In genomic region chr1:59725661-59726060, GRCm38 (mm10) we compare ENCODE assay signal across 13 mouse cellular contexts. TPM values are rescaled to one million over a fixed set of nuclear protein-coding genes. Genes with fewer than 3 reads are reported as not detected.
DNase-seq lines count a peak whose midpoint lies in the region; ATAC-seq and TF ChIP-seq lines count a peak whose summit lies in the region.
"Had no signal": no experiment of that assay in that cellular context is flagged by ENCODE, and none has a peak within 500 bp of the region (broad histone marks: within the 10 kb centered on the region; RNA-seq: fewer than 3 reads in every experiment).

No protein-coding gene starts in this region.

- H3K9ac ChIP-seq in hindbrain, postnatal 0 days (replicated peaks; ENCODE audit: low read length) = no peak overlapping the region
- H3K9ac ChIP-seq in hindbrain, embryonic 13.5 days = no peak overlapping the region
- H3K9ac ChIP-seq in midbrain, postnatal 0 days (replicated peaks; ENCODE audit: low read length, poor library complexity, severe bottlenecking) = no peak overlapping the region
- H3K9ac ChIP-seq in midbrain, embryonic 13.5 days (replicated peaks) = no peak overlapping the region
- H3K9ac ChIP-seq: hindbrain, embryonic 15.5 days; limb, embryonic 12.5 days had no signal

- H3K4me3 ChIP-seq in hindbrain, postnatal 0 days (ENCODE audit: low read length) = no peak overlapping the region
- no peak overlapping the region for H3K4me3 ChIP-seq in hindbrain, embryonic 13.5 days
- no peak overlapping the region for H3K4me3 ChIP-seq in midbrain, postnatal 0 days (ENCODE audit: low read depth, low read length)
- no peak overlapping the region for H3K4me3 ChIP-seq in midbrain, embryonic 13.5 days (replicated peaks)
- H3K4me3 ChIP-seq: hindbrain, embryonic 15.5 days; limb, embryonic 12.5 days had no signal

- H3K4me1 ChIP-seq in hindbrain, postnatal 0 days (ENCODE audit: insufficient read depth, low read length) = no peaks in the 10 kb centered on the region
- no peaks in the 10 kb centered on the region for H3K4me1 ChIP-seq in hindbrain, embryonic 13.5 days (replicated peaks)
- H3K4me1 ChIP-seq in midbrain, postnatal 0 days (ENCODE audit: insufficient read depth, low read length) = no peaks in the 10 kb centered on the region
- H3K4me1 ChIP-seq in midbrain, embryonic 13.5 days (replicated peaks) = no peaks in the 10 kb centered on the region
- H3K4me1 ChIP-seq: hindbrain, embryonic 15.5 days; limb, embryonic 12.5 days had no signal

- WGBS in hindbrain, postnatal 0 days = 41% methylated on average over 4 of the region's 4 CpGs
- WGBS in hindbrain, embryonic 13.5 days = 66% methylated on average over 4 of the region's 4 CpGs
- WGBS in midbrain, postnatal 0 days = 46% methylated on average over 4 of the region's 4 CpGs
- WGBS in midbrain, embryonic 13.5 days = 76% methylated on average over 4 of the region's 4 CpGs

- peak overlapping the region; percentile 56; the same call in 1 of the 2 replicates for H3K27ac ChIP-seq in hindbrain, postnatal 0 days
- no peak overlapping the region for H3K27ac ChIP-seq in hindbrain, embryonic 13.5 days
- no peak overlapping the region for H3K27ac ChIP-seq in midbrain, postnatal 0 days (ENCODE audit: low read depth, low read length)
- no peak overlapping the region for H3K27ac ChIP-seq in midbrain, embryonic 13.5 days
- H3K27ac ChIP-seq: hindbrain, embryonic 15.5 days; limb, embryonic 12.5 days; macrophage had no signal

- no peaks in the 10 kb centered on the region for H3K9me3 ChIP-seq in hindbrain, postnatal 0 days (ENCODE audit: low read length)
- H3K9me3 ChIP-seq in hindbrain, embryonic 13.5 days = no peaks in the 10 kb centered on the region
- no peaks in the 10 kb centered on the region for H3K9me3 ChIP-seq in midbrain, postnatal 0 days (ENCODE audit: low read length)
- H3K9me3 ChIP-seq in midbrain, embryonic 13.5 days = no peaks in the 10 kb centered on the region
- H3K9me3 ChIP-seq: G1E; hindbrain, embryonic 15.5 days; limb, embryonic 12.5 days had no signal

- H3K36me3 ChIP-seq in hindbrain, postnatal 0 days (ENCODE audit: insufficient read depth, low read length) = no peaks in the 10 kb centered on the region
- H3K36me3 ChIP-seq in hindbrain, embryonic 13.5 days = peaks cover 9% of the 10 kb centered on the region; the same call in 1 of the 2 replicates
- H3K36me3 ChIP-seq in midbrain, postnatal 0 days (ENCODE audit: insufficient read depth, low read length) = 0 out of 2 replicates have a peak, but pooled peaks cover 2% of the 10 kb centered on the region
- peaks cover 10% of the 10 kb centered on the region for H3K36me3 ChIP-seq in midbrain, embryonic 13.5 days
- H3K36me3 ChIP-seq: hindbrain, embryonic 15.5 days had no signal

- no peak overlapping the region for H3K4me2 ChIP-seq in hindbrain, postnatal 0 days (ENCODE audit: low read depth, low read length)
- no peak overlapping the region for H3K4me2 ChIP-seq in hindbrain, embryonic 13.5 days
- no peak overlapping the region for H3K4me2 ChIP-seq in midbrain, postnatal 0 days (ENCODE audit: low read depth, low read length, poor library complexity, severe bottlenecking)
- no peak overlapping the region for H3K4me2 ChIP-seq in midbrain, embryonic 13.5 days (replicated peaks)
- H3K4me2 ChIP-seq: hindbrain, embryonic 15.5 days; limb, embryonic 12.5 days had no signal

- TF ChIP-seq CTCF in hindbrain, postnatal 0 days (IDR thresholded peaks at IDR 0.05; ENCODE audit: low read depth) = no peak
- TF ChIP-seq CTCF in midbrain, postnatal 0 days (IDR thresholded peaks at IDR 0.05) = no peak

- no peak for ATAC-seq in hindbrain, postnatal 0 days
- no peak for ATAC-seq in hindbrain, embryonic 13.5 days (ENCODE audit: low FRiP score)
- ATAC-seq in midbrain, postnatal 0 days (ENCODE audit: low FRiP score) = no peak
- no peak for ATAC-seq in midbrain, embryonic 13.5 days

- H3K27me3 ChIP-seq in hindbrain, postnatal 0 days (ENCODE audit: insufficient read depth, low read length) = no peaks in the 10 kb centered on the region
- H3K27me3 ChIP-seq in hindbrain, embryonic 13.5 days = no peaks in the 10 kb centered on the region
- H3K27me3 ChIP-seq in midbrain, postnatal 0 days (ENCODE audit: insufficient read depth, low read length) = no peaks in the 10 kb centered on the region
- H3K27me3 ChIP-seq in midbrain, embryonic 13.5 days = no peaks in the 10 kb centered on the region
- H3K27me3 ChIP-seq: hindbrain, embryonic 15.5 days; limb, embryonic 12.5 days had no signal

- DNase-seq in adrenal gland, postnatal 25 days = peak; percentile 13
- DNase-seq in adrenal gland, postnatal 4 days (ENCODE audit: low spot score in 2 of 2) = no peak
- DNase-seq in hindbrain, postnatal 0 days (ENCODE audit: low spot score) = peak; percentile 64
- peak; percentile 61 for DNase-seq in midbrain, postnatal 0 days (ENCODE audit: low spot score)
- peak; percentile 78 for DNase-seq in lung, postnatal 10 days
- no peak for DNase-seq in frontal cortex, postnatal 14 days (ENCODE audit: low spot score in 2 of 2)
- DNase-seq: retina, postnatal 1 day had no signal

RNA-seq across cellular contexts. Expression of gene Bmpr2, which starts 37.5 kb away (rescaled TPM):
- 70.5 and 79.4 TPM in 2 replicates for total RNA-seq in adrenal gland, postnatal 25 days (2021)
- total RNA-seq in adrenal gland, postnatal 4 days (2021) = 10 to 100 TPM; 66.6 to 70.0 TPM
- total RNA-seq in hindbrain, postnatal 0 days (2014; rRNA removed) = 56.2 and 59.8 TPM in 2 replicates
- polyA plus RNA-seq in hindbrain, postnatal 0 days (2015; fragmentation: Nextera tagmentation; extraction: Ambion mirVana) = 9.2 and 9.3 TPM in 2 replicates
- polyA plus RNA-seq in hindbrain, embryonic 13.5 days (2015; fragmentation: Nextera tagmentation; extraction: Ambion mirVana) = 11.7 and 12.1 TPM in 2 replicates
- 65.2 and 83.9 TPM in 2 replicates for total RNA-seq in midbrain, postnatal 0 days (2014; rRNA removed)
- polyA plus RNA-seq in midbrain, postnatal 0 days (2015; fragmentation: Nextera tagmentation; extraction: Ambion mirVana) = 6.9 and 8.8 TPM in 2 replicates
- 10.9 and 13.0 TPM in 2 replicates for polyA plus RNA-seq in midbrain, embryonic 13.5 days (2015; fragmentation: Nextera tagmentation; extraction: Ambion mirVana)

RNA-seq across cellular contexts. Expression of gene Nop58, which starts 40.9 kb away (rescaled TPM):
- total RNA-seq in adrenal gland, postnatal 25 days (2021) = 103 and 116 TPM in 2 replicates
- 100 to 1,000 TPM; 146 to 164 TPM for total RNA-seq in adrenal gland, postnatal 4 days (2021)
- 41.6 and 80.7 TPM in 2 replicates for total RNA-seq in hindbrain, postnatal 0 days (2014; rRNA removed)
- polyA plus RNA-seq in hindbrain, postnatal 0 days (2015; fragmentation: Nextera tagmentation; extraction: Ambion mirVana) = 136 and 146 TPM in 2 replicates
- polyA plus RNA-seq in hindbrain, embryonic 13.5 days (2015; fragmentation: Nextera tagmentation; extraction: Ambion mirVana) = 168 and 175 TPM in 2 replicates
- total RNA-seq in midbrain, postnatal 0 days (2014; rRNA removed) = 78.3 and 88.6 TPM in 2 replicates
- 117 and 146 TPM in 2 replicates for polyA plus RNA-seq in midbrain, postnatal 0 days (2015; fragmentation: Nextera tagmentation; extraction: Ambion mirVana)
- polyA plus RNA-seq in midbrain, embryonic 13.5 days (2015; fragmentation: Nextera tagmentation; extraction: Ambion mirVana) = 182 and 192 TPM in 2 replicates

RNA-seq across cellular contexts. Expression of gene Sumo1, which starts 55.0 kb away (rescaled TPM):
- total RNA-seq in adrenal gland, postnatal 25 days (2021) = 160 and 162 TPM in 2 replicates
- 100 to 1,000 TPM; 158 to 163 TPM for total RNA-seq in adrenal gland, postnatal 4 days (2021)
- total RNA-seq in hindbrain, postnatal 0 days (2014; rRNA removed) = 70.2 and 72.7 TPM in 2 replicates
- 311 and 326 TPM in 2 replicates for polyA plus RNA-seq in hindbrain, postnatal 0 days (2015; fragmentation: Nextera tagmentation; extraction: Ambion mirVana)
- 410 and 416 TPM in 2 replicates for polyA plus RNA-seq in hindbrain, embryonic 13.5 days (2015; fragmentation: Nextera tagmentation; extraction: Ambion mirVana)
- 81.6 and 124 TPM in 2 replicates for total RNA-seq in midbrain, postnatal 0 days (2014; rRNA removed)
- polyA plus RNA-seq in midbrain, postnatal 0 days (2015; fragmentation: Nextera tagmentation; extraction: Ambion mirVana) = 304 and 319 TPM in 2 replicates
- polyA plus RNA-seq in midbrain, embryonic 13.5 days (2015; fragmentation: Nextera tagmentation; extraction: Ambion mirVana) = 453 and 473 TPM in 2 replicates

Comparison
In these comparisons a context has a peak if more than half of its experiments do, and no peak if none do; other contexts are left out.
1. DNase-seq: peak in adrenal gland, postnatal 25 days (single experiment), hindbrain, postnatal 0 days (single experiment), midbrain, postnatal 0 days (single experiment) and lung, postnatal 10 days (single experiment); none in adrenal gland, postnatal 4 days (0 of 2) and frontal cortex, postnatal 14 days (0 of 2).